Mouse (Mus musculus): ENCODE data around the gene Defb5. TPM values are rescaled to one million over a fixed set of nuclear protein-coding genes. Genes with fewer than 3 reads are reported as not detected.
"Not testable (repeated sequence)": the region's sequence is repeated elsewhere in the genome, so short reads cannot be mapped to it uniquely, and the experiment has no call there.

The Defb5 gene
- total RNA-seq (2017) = not detected in 2 replicates

GRCm38 (mm10) chr8:19247280-19247679 is at the start of gene Defb5:
Gene Defb5 (plus strand): TSS chr8:19247580.
- ATAC-seq (replicated peaks in 1 of 2; ENCODE audit: insufficient read depth in 1 of 2, low FRiP score in 2 of 2, low TSS enrichment in 1 of 2, low read depth in 1 of 2, poor library complexity in 2 of 2, severe bottlenecking in 2 of 2) = no peak

- ATAC-seq (replicated peaks in 1 of 2; ENCODE audit: insufficient read depth in 1 of 2, low FRiP score in 2 of 2, low TSS enrichment in 1 of 2, low read depth in 1 of 2, poor library complexity in 2 of 2, severe bottlenecking in 2 of 2) = no peak
These were observed 22.2 kb upstream of the Defb5 start, which contains the start of gene Defb6 for GRCm38 (mm10) chr8:19225161-19225560. Gene Defb6 (plus strand): TSS chr8:19225478.

GRCm38 (mm10) chr8:19238101-19238500 is 9.3 kb upstream of the Defb5 start:
- no peak for ATAC-seq (replicated peaks in 1 of 2; ENCODE audit: insufficient read depth in 1 of 2, low FRiP score in 2 of 2, low TSS enrichment in 1 of 2, low read depth in 1 of 2, poor library complexity in 2 of 2, severe bottlenecking in 2 of 2)

- ATAC-seq (replicated peaks in 1 of 2; ENCODE audit: insufficient read depth in 1 of 2, low FRiP score in 2 of 2, low TSS enrichment in 1 of 2, low read depth in 1 of 2, poor library complexity in 2 of 2, severe bottlenecking in 2 of 2) = no peak
These were observed 7.8 kb upstream of the Defb5 start, which contains the start of gene Defb46 for GRCm38 (mm10) chr8:19239616-19240015. Gene Defb46 (plus strand): TSS chr8:19239916.

GRCm38 (mm10) chr8:19258136-19258535 is 10.8 kb downstream of the Defb5 start:
- ATAC-seq (replicated peaks in 1 of 2; ENCODE audit: insufficient read depth in 1 of 2, low FRiP score in 2 of 2, low TSS enrichment in 1 of 2, low read depth in 1 of 2, poor library complexity in 2 of 2, severe bottlenecking in 2 of 2) = no peak

GRCm38 (mm10) chr8:19259667-19260066 is 12.3 kb downstream of the Defb5 start:
- ATAC-seq (replicated peaks in 1 of 2; ENCODE audit: insufficient read depth in 1 of 2, low FRiP score in 2 of 2, low TSS enrichment in 1 of 2, low read depth in 1 of 2, poor library complexity in 2 of 2, severe bottlenecking in 2 of 2) = no peak

- not testable (repeated sequence) for ATAC-seq (replicated peaks in 1 of 2; ENCODE audit: insufficient read depth in 1 of 2, low FRiP score in 2 of 2, low TSS enrichment in 1 of 2, low read depth in 1 of 2, poor library complexity in 2 of 2, severe bottlenecking in 2 of 2)
These were observed 45.7 kb downstream of the Defb5 start, which contains the start of gene Defb3 for GRCm38 (mm10) chr8:19293060-19293459. Gene Defb3 (plus strand): TSS chr8:19293360.

- ATAC-seq (replicated peaks in 1 of 2; ENCODE audit: insufficient read depth in 1 of 2, low FRiP score in 2 of 2, low TSS enrichment in 1 of 2, low read depth in 1 of 2, poor library complexity in 2 of 2, severe bottlenecking in 2 of 2) = not testable (repeated sequence)
These were observed 51.0 kb downstream of the Defb5 start for GRCm38 (mm10) chr8:19298361-19298760.

Other genes with a start within 250 kb of the Defb5 start
- gene Defb38, start 221.0 kb upstream of the Defb5 start, total RNA-seq (2017) = not detected in 2 replicates
- gene Defb39, start 182.8 kb upstream of the Defb5 start, total RNA-seq (2017) = not detected in 2 replicates
- not detected in 2 replicates for gene Defb12, start 132.7 kb upstream of the Defb5 start, total RNA-seq (2017)
- gene Defb34, start 123.8 kb upstream of the Defb5 start, total RNA-seq (2017) = not detected in 2 replicates
- gene Gm45826, start 106.8 kb upstream of the Defb5 start, total RNA-seq (2017) = not detected in 2 replicates
- gene Defb14, start 53.2 kb upstream of the Defb5 start, total RNA-seq (2017) = not detected in 2 replicates
- not detected in 2 replicates for gene Defb4, start 48.9 kb upstream of the Defb5 start, total RNA-seq (2017)
- gene Defb6, start 22.1 kb upstream of the Defb5 start, total RNA-seq (2017) = not detected in 2 replicates
- not detected in 2 replicates for gene Defb46, start 7.7 kb upstream of the Defb5 start, total RNA-seq (2017)
- not detected in 2 replicates for gene Defb3, start 45.8 kb downstream of the Defb5 start, total RNA-seq (2017)
- gene Defb8, start 200.0 kb downstream of the Defb5 start, total RNA-seq (2017) = not detected in 2 replicates
- gene Defb7, start 247.5 kb downstream of the Defb5 start, total RNA-seq (2017) = not detected in 2 replicates